Mouse (Mus musculus): ENCODE data around the gene Fbxo7. TPM values are rescaled to one million over a fixed set of nuclear protein-coding genes. Genes with fewer than 3 reads are reported as not detected.
"Not testable (repeated sequence)": the region's sequence is repeated elsewhere in the genome, so short reads cannot be mapped to it uniquely, and the experiment has no call there.

Fbxo7 gene
- polyA plus RNA-seq, 1 experiment: 16.8 TPM

- Histone ChIP-seq H3K4me3 (ENCODE audit: low read depth, low read length) (peak overlapping the region; percentile 83), H3K27me3 (ENCODE audit: control insufficient read depth, insufficient read depth, low read length) (no peaks in the 10 kb centered on the region), H3K36me3 (ENCODE audit: control insufficient read depth, insufficient read depth, low read length) (peaks cover 7% of the 10 kb centered on the region; the same call in 1 of the 2 replicates), H3K4me1 (ENCODE audit: control insufficient read depth, insufficient read depth, insufficient read length, low read length) (no peaks in the 10 kb centered on the region), H3K27ac (ENCODE audit: insufficient read depth, low read depth, low read length) (peak overlapping the region; percentile 87)
- no peak for TF ChIP-seq CTCF (IDR thresholded peaks at IDR 0.05; ENCODE audit: extremely low read depth, insufficient read length, insufficient replicate concordance, low read depth, low read length)
- no peak for TF ChIP-seq POLR2A (IDR thresholded peaks at IDR 0.05; ENCODE audit: low read depth, low read length)
- WGBS: 2% methylated on average over 6 of the region's 6 CpGs
Observed at GRCm38 (mm10) chr10:86022474-86022816, 673 bp downstream of the Fbxo7 start.

- H3K27me3 ChIP-seq (ENCODE audit: control insufficient read depth, insufficient read depth, low read length): no peaks in the 10 kb centered on the region
- H3K4me3 ChIP-seq (ENCODE audit: low read depth, low read length): no peak overlapping the region
- H3K4me1 ChIP-seq (ENCODE audit: control insufficient read depth, insufficient read depth, insufficient read length, low read length): no peaks in the 10 kb centered on the region
- TF ChIP-seq CTCF (IDR thresholded peaks at IDR 0.05; ENCODE audit: extremely low read depth, insufficient read length, insufficient replicate concordance, low read depth, low read length): no peak
- TF ChIP-seq POLR2A (IDR thresholded peaks at IDR 0.05; ENCODE audit: low read depth, low read length): no peak
- peaks cover 7% of the 10 kb centered on the region; the same call in 1 of the 2 replicates for H3K36me3 ChIP-seq (ENCODE audit: control insufficient read depth, insufficient read depth, low read length)
- no peak overlapping the region for H3K27ac ChIP-seq (ENCODE audit: insufficient read depth, low read depth, low read length)
Observed at GRCm38 (mm10) chr10:86023149-86023548, 1.4 kb downstream of the Fbxo7 start.

DNA sequence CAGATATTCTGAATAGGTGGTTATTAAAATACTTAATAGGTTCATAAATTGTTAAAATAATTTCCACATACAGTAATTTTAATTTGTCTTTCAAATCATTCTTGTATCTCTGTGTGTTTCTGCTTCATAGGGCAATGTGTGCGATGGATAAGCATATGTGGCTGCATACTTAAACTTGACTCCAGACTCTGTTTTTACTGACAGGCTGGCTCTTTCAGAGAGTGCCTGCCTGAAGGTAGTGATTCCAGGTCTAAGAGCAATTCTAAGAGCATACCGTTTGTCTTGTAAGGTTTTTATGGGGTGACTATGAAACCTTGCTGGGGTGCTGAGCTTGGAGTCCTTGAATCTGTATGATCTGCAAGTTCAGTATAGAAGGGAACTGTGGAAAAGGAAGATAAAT lies 4.1 kb downstream of the Fbxo7 start:
- H3K36me3 ChIP-seq (ENCODE audit: control insufficient read depth, insufficient read depth, low read length): peaks cover 22% of the 10 kb centered on the region
- TF ChIP-seq POLR2A (IDR thresholded peaks at IDR 0.05; ENCODE audit: low read depth, low read length) (no peak), CTCF (IDR thresholded peaks at IDR 0.05; ENCODE audit: extremely low read depth, insufficient read length, insufficient replicate concordance, low read depth, low read length) (no peak)
- no peak overlapping the region for H3K4me3 ChIP-seq (ENCODE audit: low read depth, low read length)
- H3K4me1 ChIP-seq (ENCODE audit: control insufficient read depth, insufficient read depth, insufficient read length, low read length): no peaks in the 10 kb centered on the region
- H3K27me3 ChIP-seq (ENCODE audit: control insufficient read depth, insufficient read depth, low read length): no peaks in the 10 kb centered on the region
- H3K27ac ChIP-seq (ENCODE audit: insufficient read depth, low read depth, low read length): no peak overlapping the region
- WGBS: 79% methylated on average over 2 of the region's 2 CpGs

GRCm38 (mm10) chr10:86026354-86026753 lies 4.6 kb downstream of the Fbxo7 start:
- H3K27me3 ChIP-seq (ENCODE audit: control insufficient read depth, insufficient read depth, low read length): no peaks in the 10 kb centered on the region
- no peak overlapping the region for H3K27ac ChIP-seq (ENCODE audit: insufficient read depth, low read depth, low read length)
- TF ChIP-seq POLR2A (IDR thresholded peaks at IDR 0.05; ENCODE audit: low read depth, low read length): no peak
- TF ChIP-seq CTCF (IDR thresholded peaks at IDR 0.05; ENCODE audit: extremely low read depth, insufficient read length, insufficient replicate concordance, low read depth, low read length): no peak
- peaks cover 27% of the 10 kb centered on the region for H3K36me3 ChIP-seq (ENCODE audit: control insufficient read depth, insufficient read depth, low read length)
- H3K4me3 ChIP-seq (ENCODE audit: low read depth, low read length): no peak overlapping the region
- 97% methylated on average over 3 of the region's 3 CpGs for WGBS
- H3K4me1 ChIP-seq (ENCODE audit: control insufficient read depth, insufficient read depth, insufficient read length, low read length): no peaks in the 10 kb centered on the region

DNA sequence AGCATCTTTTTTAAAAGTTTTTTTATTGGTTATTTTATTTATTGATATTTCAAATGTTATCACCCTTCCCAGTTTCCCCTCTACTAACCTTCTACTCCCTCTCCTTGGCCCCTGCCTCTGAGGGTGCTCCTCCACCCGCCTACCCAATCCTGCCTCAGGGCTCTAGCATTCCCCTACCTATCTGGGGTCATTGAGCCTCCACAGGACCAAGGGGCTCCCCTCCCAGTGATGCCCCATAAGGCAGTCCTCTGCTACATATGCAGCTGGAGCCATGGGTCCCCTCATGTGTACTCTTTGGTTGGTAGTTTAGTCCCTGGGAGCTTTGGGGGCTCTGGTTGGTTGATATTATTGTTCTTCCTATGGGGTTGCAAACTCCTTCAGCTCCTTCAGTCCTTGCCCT lies 5.0 kb downstream of the Fbxo7 start:
- H3K27me3 ChIP-seq (ENCODE audit: control insufficient read depth, insufficient read depth, low read length); H3K4me3 ChIP-seq (ENCODE audit: low read depth, low read length); H3K27ac ChIP-seq (ENCODE audit: insufficient read depth, low read depth, low read length); H3K4me1 ChIP-seq (ENCODE audit: control insufficient read depth, insufficient read depth, insufficient read length, low read length): not testable (repeated sequence)
- 93% methylated on average over 1 of the region's 1 CpGs for WGBS
- peaks cover 28% of the 10 kb centered on the region for H3K36me3 ChIP-seq (ENCODE audit: control insufficient read depth, insufficient read depth, low read length)

DNA sequence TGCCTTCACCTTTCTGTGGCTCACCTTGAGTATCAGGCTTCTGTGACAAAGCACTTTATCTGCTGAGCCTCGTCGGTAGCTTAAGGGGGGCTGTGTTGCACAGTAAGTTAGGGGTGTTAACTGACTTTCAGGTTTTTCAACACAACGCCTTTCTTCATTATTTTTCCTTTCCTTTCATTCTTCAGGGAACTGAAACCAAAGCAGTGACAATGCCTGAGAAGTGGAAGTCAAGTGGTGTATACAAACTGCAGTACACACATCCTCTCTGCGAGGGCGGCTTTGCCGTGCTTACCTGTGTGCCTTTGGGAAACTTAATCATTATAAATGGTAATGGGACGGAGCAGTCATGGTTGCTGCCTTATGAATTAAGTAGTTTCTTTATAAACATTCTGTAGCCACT lies 9.0 kb downstream of the Fbxo7 start:
- no peaks in the 10 kb centered on the region for H3K4me1 ChIP-seq (ENCODE audit: control insufficient read depth, insufficient read depth, insufficient read length, low read length)
- H3K27me3 ChIP-seq (ENCODE audit: control insufficient read depth, insufficient read depth, low read length): no peaks in the 10 kb centered on the region
- peaks cover 34% of the 10 kb centered on the region for H3K36me3 ChIP-seq (ENCODE audit: control insufficient read depth, insufficient read depth, low read length)
- H3K27ac ChIP-seq (ENCODE audit: insufficient read depth, low read depth, low read length): no peak overlapping the region
- 84% methylated on average over 7 of the region's 7 CpGs for WGBS
- TF ChIP-seq POLR2A (IDR thresholded peaks at IDR 0.05; ENCODE audit: low read depth, low read length) (no peak), CTCF (IDR thresholded peaks at IDR 0.05; ENCODE audit: extremely low read depth, insufficient read length, insufficient replicate concordance, low read depth, low read length) (no peak)
- H3K4me3 ChIP-seq (ENCODE audit: low read depth, low read length): no peak overlapping the region

GRCm38 (mm10) chr10:86032517-86032916 lies 10.7 kb downstream of the Fbxo7 start:
- Histone ChIP-seq H3K4me3 (ENCODE audit: low read depth, low read length) (no peak overlapping the region), H3K36me3 (ENCODE audit: control insufficient read depth, insufficient read depth, low read length) (peaks cover 40% of the 10 kb centered on the region), H3K27me3 (ENCODE audit: control insufficient read depth, insufficient read depth, low read length) (no peaks in the 10 kb centered on the region), H3K27ac (ENCODE audit: insufficient read depth, low read depth, low read length) (no peak overlapping the region), H3K4me1 (ENCODE audit: control insufficient read depth, insufficient read depth, insufficient read length, low read length) (no peaks in the 10 kb centered on the region)
- WGBS: 92% methylated on average over 3 of the region's 3 CpGs
- no peak for TF ChIP-seq POLR2A (IDR thresholded peaks at IDR 0.05; ENCODE audit: low read depth, low read length)
- TF ChIP-seq CTCF (IDR thresholded peaks at IDR 0.05; ENCODE audit: extremely low read depth, insufficient read length, insufficient replicate concordance, low read depth, low read length): no peak

Data from small intestine, adult 2 months (tissue).